Mouse (Mus musculus): ENCODE measurements around the gene Gipr. TPM values are rescaled to one million over a fixed set of nuclear protein-coding genes. Genes with fewer than 3 reads are reported as not detected.

Gene Gipr
- polyA plus RNA-seq, 1 experiment: 0.08 TPM

DNA sequence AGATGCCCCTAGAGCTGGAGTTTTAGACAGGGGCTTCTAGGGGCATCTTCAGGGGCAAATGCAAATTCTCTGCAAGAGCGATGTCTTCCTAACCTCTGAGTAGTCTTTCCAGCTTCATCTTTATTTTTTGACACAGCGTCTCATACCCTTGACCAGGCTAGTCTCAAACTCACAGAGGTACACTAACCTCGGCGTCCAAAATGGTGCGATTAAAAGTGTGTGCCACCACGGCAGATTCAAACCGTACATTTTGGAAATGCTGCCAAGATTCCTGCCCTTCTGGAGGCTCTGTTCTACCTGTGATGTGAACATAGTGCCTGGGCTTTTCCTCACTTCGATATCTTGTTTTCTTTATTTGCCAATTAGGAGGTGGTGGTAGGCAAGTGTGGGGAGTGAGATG, 46.8 kb downstream of the Gipr start:
- Histone ChIP-seq H3K27ac (ENCODE audit: insufficient read depth, low read length) (no peak overlapping the region), H3K36me3 (ENCODE audit: control insufficient read depth, insufficient read depth, low read length) (no peaks in the 10 kb centered on the region), H3K4me1 (ENCODE audit: control insufficient read depth, insufficient read depth, insufficient read length) (peaks cover 5% of the 10 kb centered on the region), H3K4me3 (ENCODE audit: extremely low read depth, insufficient read depth, insufficient read length) (no peak overlapping the region), H3K27me3 (ENCODE audit: control insufficient read depth, insufficient read depth, low read length) (0 out of 2 replicates have a peak, but pooled peaks cover 4% of the 10 kb centered on the region)
- no peak for TF ChIP-seq CTCF (IDR thresholded peaks at IDR 0.05; ENCODE audit: extremely low read depth, insufficient read depth, insufficient read length, insufficient replicate concordance)
- no peak for TF ChIP-seq POLR2A (IDR thresholded peaks at IDR 0.05; ENCODE audit: low read depth, low read length)
- WGBS: 94% methylated on average over 8 of the region's 8 CpGs
- no peak for DNase-seq (ENCODE audit: low read depth in 1 of 2, low spot score in 2 of 2)

DNA sequence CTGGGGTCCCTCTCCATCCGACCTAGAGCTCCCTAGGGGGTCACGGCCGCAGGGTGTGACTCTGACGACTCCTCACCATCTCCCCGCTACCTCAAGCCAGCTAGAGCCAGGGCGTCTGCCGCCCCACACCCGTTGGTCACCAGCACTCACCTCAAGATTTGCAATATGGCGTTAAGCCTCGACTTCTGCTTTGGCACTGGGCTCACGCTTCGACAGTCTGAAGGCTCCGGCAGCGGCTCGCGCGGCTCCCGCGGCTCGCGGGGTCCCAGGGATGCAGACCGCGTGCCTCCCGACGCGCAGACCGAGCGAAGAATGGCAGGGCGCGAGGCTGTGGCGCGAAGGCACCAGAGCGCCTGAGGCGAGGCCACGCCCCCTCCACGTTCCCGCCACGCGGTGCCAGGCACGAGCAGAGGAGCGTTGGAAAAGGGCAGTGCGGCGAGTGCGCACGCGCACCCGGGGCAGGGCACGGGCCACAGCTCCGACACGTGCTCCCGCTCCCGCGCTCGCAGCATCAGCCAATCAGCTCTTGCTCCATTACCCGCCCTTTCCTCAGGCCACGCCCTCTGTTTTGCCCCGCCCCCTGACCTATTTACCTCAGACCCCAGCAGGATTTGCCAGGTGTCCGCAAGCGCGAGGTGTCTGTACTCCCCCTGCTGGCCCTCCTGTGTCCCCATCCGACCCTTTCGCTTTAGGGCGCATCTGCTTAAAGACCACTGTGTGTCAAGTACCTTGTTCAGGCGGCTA, 47.7 kb downstream of the Gipr start, which contains the start of gene Gm4969:
Gm4969 (minus strand) TSS at position 341 of the 744 bp plus-strand sequence.
- Histone ChIP-seq H3K4me3 (ENCODE audit: extremely low read depth, insufficient read depth, insufficient read length) (no peak within 1 kb of the TSS), H3K4me1 (ENCODE audit: control insufficient read depth, insufficient read depth, insufficient read length) (peaks cover 5% of the 10 kb centered on the region), H3K27ac (ENCODE audit: insufficient read depth, low read length) (no peak within 1 kb of the TSS), H3K27me3 (ENCODE audit: control insufficient read depth, insufficient read depth, low read length) (0 out of 2 replicates have a peak, but pooled peaks cover 4% of the 10 kb centered on the region), H3K36me3 (ENCODE audit: control insufficient read depth, insufficient read depth, low read length) (no peaks in the 10 kb centered on the region)
- WGBS: 46% methylated on average over 64 of the region's 64 CpGs
- TF ChIP-seq CTCF (IDR thresholded peaks at IDR 0.05; ENCODE audit: extremely low read depth, insufficient read depth, insufficient read length, insufficient replicate concordance) (no peak), POLR2A (IDR thresholded peaks at IDR 0.05; ENCODE audit: low read depth, low read length) (no peak)
- peak in 1 of 2 experiments; percentile 33 for DNase-seq (ENCODE audit: low read depth in 1 of 2, low spot score in 2 of 2)

DNA sequence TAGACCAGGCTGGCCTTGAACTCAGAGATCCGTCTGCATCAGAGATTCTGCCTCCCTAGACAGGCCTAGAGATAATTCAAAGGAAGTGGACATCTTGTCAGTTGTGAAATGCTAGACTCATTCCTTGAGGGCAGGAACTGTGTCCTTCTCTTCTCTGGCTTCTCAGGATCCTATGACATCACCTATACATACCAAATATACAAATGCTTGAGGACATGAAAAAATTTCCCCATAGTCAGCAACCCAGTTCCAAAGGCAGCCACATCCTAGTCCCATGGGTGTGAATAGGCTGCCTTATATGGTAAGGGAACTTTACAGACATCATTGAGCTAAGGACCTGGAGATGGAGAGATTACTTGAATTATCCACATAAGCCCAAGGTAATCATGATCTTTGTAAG, 56.4 kb downstream of the Gipr start:
- H3K4me3 ChIP-seq (ENCODE audit: extremely low read depth, insufficient read depth, insufficient read length): no peak overlapping the region

DNA sequence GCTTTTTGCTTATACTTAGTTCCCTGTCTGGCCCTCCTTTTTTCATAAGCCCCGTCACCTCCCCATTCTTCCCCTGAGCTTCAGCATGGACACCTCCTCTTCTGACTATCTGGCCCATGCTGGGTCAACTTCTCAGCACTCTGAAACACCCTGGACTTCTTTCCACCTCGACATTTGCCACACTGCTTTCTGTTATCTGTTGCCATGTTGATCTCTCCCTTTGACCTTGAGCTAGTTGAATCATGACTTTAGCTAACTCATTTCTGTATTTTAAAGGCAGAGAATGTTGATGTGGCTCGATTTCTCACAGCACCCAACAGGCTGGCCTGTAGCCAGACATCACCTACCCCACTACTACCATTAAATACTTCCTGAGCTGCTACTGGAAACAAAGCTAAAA, 58.5 kb downstream of the Gipr start:
- Histone ChIP-seq H3K36me3 (ENCODE audit: control insufficient read depth, insufficient read depth, low read length) (no peaks in the 10 kb centered on the region), H3K4me1 (ENCODE audit: control insufficient read depth, insufficient read depth, insufficient read length) (no peaks in the 10 kb centered on the region), H3K27ac (ENCODE audit: insufficient read depth, low read length) (no peak overlapping the region), H3K4me3 (ENCODE audit: extremely low read depth, insufficient read depth, insufficient read length) (no peak overlapping the region), H3K27me3 (ENCODE audit: control insufficient read depth, insufficient read depth, low read length) (0 out of 2 replicates have a peak, but pooled peaks cover 1% of the 10 kb centered on the region)
- WGBS: 65% methylated on average over 3 of the region's 3 CpGs
- no peak for DNase-seq (ENCODE audit: low read depth in 1 of 2, low spot score in 2 of 2)
- TF ChIP-seq POLR2A (IDR thresholded peaks at IDR 0.05; ENCODE audit: low read depth, low read length): no peak

More for the DNA sequence above, 56.4 kb downstream of the Gipr start:
- Histone ChIP-seq H3K4me1 (ENCODE audit: control insufficient read depth, insufficient read depth, insufficient read length) (no peaks in the 10 kb centered on the region), H3K27me3 (ENCODE audit: control insufficient read depth, insufficient read depth, low read length) (peaks cover 2% of the 10 kb centered on the region; the same call in 1 of the 2 replicates), H3K36me3 (ENCODE audit: control insufficient read depth, insufficient read depth, low read length) (no peaks in the 10 kb centered on the region), H3K27ac (ENCODE audit: insufficient read depth, low read length) (no peak overlapping the region)
- no peak for TF ChIP-seq CTCF (IDR thresholded peaks at IDR 0.05; ENCODE audit: extremely low read depth, insufficient read depth, insufficient read length, insufficient replicate concordance)
- TF ChIP-seq POLR2A (IDR thresholded peaks at IDR 0.05; ENCODE audit: low read depth, low read length): no peak
- WGBS: 89% methylated on average over 1 of the region's 1 CpGs
- no peak for DNase-seq (ENCODE audit: low read depth in 1 of 2, low spot score in 2 of 2)

Other genes starting within 250 kb of the Gipr start
- gene Nova2, start 240.2 kb downstream of the Gipr start, polyA plus RNA-seq (2012; rRNA removed): 0.68 and 0.90 TPM in 2 replicates
- gene Nanos2, start 178.7 kb downstream of the Gipr start, polyA plus RNA-seq (2012; rRNA removed): not detected in 2 replicates
- 2.5 and 4.0 TPM in 2 replicates for gene Mypop, start 174.9 kb downstream of the Gipr start, polyA plus RNA-seq (2012; rRNA removed)
- 23.8 and 32.9 TPM in 2 replicates for gene Irf2bp1, start 162.1 kb downstream of the Gipr start, polyA plus RNA-seq (2012; rRNA removed)
- 0.38 and 0.49 TPM in 2 replicates for gene Foxa3, start 142.6 kb downstream of the Gipr start, polyA plus RNA-seq (2012; rRNA removed)
- gene Sympk, start 141.8 kb downstream of the Gipr start, polyA plus RNA-seq (2012; rRNA removed): 67.2 and 88.3 TPM in 2 replicates
- 0.06 TPM in 1 of 2 replicates, not detected in the other for gene Rsph6a, start 111.4 kb downstream of the Gipr start, polyA plus RNA-seq (2012; rRNA removed)
- gene Dmwd, start 89.9 kb downstream of the Gipr start, polyA plus RNA-seq (2012; rRNA removed): 26.6 and 31.9 TPM in 2 replicates
- gene Dmpk, start 82.3 kb downstream of the Gipr start, polyA plus RNA-seq (2012; rRNA removed): 175 and 182 TPM in 2 replicates
- gene Six5, start 71.5 kb downstream of the Gipr start, polyA plus RNA-seq (2012; rRNA removed): 9.1 and 9.8 TPM in 2 replicates
- gene Gm4969, start 47.8 kb downstream of the Gipr start, polyA plus RNA-seq (2012; rRNA removed): 0.02 TPM in 1 of 2 replicates, not detected in the other
- 15.4 and 16.5 TPM in 2 replicates for gene Fbxo46, start 46.3 kb downstream of the Gipr start, polyA plus RNA-seq (2012; rRNA removed)
- gene Qpctl, start 16.8 kb downstream of the Gipr start, polyA plus RNA-seq (2012; rRNA removed): 7.7 and 12.3 TPM in 2 replicates
- 17.0 and 19.0 TPM in 2 replicates for gene Snrpd2, start 16.4 kb downstream of the Gipr start, polyA plus RNA-seq (2012; rRNA removed)
- gene Eml2, start 10.3 kb upstream of the Gipr start, polyA plus RNA-seq (2012; rRNA removed): 27.4 and 27.9 TPM in 2 replicates
- gene Gpr4, start 46.4 kb upstream of the Gipr start, polyA plus RNA-seq (2012; rRNA removed): 6.5 and 9.3 TPM in 2 replicates
- 14.7 and 17.7 TPM in 2 replicates for gene Opa3, start 62.2 kb upstream of the Gipr start, polyA plus RNA-seq (2012; rRNA removed)
- gene Vasp, start 105.7 kb upstream of the Gipr start, polyA plus RNA-seq (2012; rRNA removed): 335 and 437 TPM in 2 replicates
- gene Ppm1n, start 113.9 kb upstream of the Gipr start, polyA plus RNA-seq (2012; rRNA removed): 2.1 and 3.3 TPM in 2 replicates
- 7.7 and 9.1 TPM in 2 replicates for gene Rtn2, start 116.5 kb upstream of the Gipr start, polyA plus RNA-seq (2012; rRNA removed)
- gene Fosb, start 143.9 kb upstream of the Gipr start, polyA plus RNA-seq (2012; rRNA removed): 1.6 and 1.9 TPM in 2 replicates
- gene Ercc1, start 178.7 kb upstream of the Gipr start, polyA plus RNA-seq (2012; rRNA removed): 28.2 and 29.9 TPM in 2 replicates
- 5.8 and 5.9 TPM in 2 replicates for gene Cd3eap, start 193.4 kb upstream of the Gipr start, polyA plus RNA-seq (2012; rRNA removed)
- gene Ppp1r13l, start 193.6 kb upstream of the Gipr start, polyA plus RNA-seq (2012; rRNA removed): 2.2 and 2.5 TPM in 2 replicates
- 51.8 and 62.2 TPM in 2 replicates for gene Ercc2, start 215.9 kb upstream of the Gipr start, polyA plus RNA-seq (2012; rRNA removed)
- gene Klc3, start 238.0 kb upstream of the Gipr start, polyA plus RNA-seq (2012; rRNA removed): 2.3 and 3.9 TPM in 2 replicates
- gene Ckm, start 238.6 kb upstream of the Gipr start, polyA plus RNA-seq (2012; rRNA removed): 0.62 and 0.92 TPM in 2 replicates

All from spleen, adult 2 months (tissue).